Mouse (Mus musculus) skeletal muscle tissue, adult 2 months (tissue): ENCODE measurements at regions not wholly inside any gene's neighbourhood (a gene's known extent, or its start where the extent isn't known, plus 50 kb on each side); places are given as distances from the start of the nearest gene placed in this dataset.

Experiments used
- DNase-seq: peaks from one replicate; pipeline ENCODE4 v3.0.0-alpha.2; 2012; ENCODE audit warnings: low read depth, low spot score

DNA sequence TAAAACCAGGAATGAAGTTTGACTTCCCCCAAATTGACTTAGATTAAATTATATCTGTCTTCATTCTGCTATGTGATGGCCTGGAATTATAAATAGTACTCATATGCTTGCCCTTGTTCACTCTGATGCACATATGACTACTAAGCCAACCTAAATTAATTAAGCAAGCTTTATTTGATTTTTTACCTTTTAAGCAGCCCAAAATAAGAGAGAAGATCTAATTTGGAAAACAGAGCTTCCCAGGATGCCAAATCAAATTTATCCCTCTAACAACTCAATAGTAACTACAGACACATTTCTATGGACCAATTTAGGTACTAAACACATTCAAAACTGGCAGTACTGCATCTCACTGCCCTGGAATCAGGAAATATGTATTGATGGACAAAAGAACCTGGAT, 342.1 kb upstream of the Slc8a1 start:
- DNase-seq = no peak
